Mouse (Mus musculus) heart, embryonic 11.5 days (tissue): ENCODE results near the gene Tspan11. TPM values are rescaled to one million over a fixed set of nuclear protein-coding genes. Genes with fewer than 3 reads are reported as not detected.

ENCODE experiments used
- ATAC-seq: fragments of 200-750 bp; cut with Nextera tagmentation; replicated peaks from 2 replicates; pipeline ENCODE4 v1.8.0; 2017; ENCODE audit warnings: moderate library complexity; ENCODE audit not compliant: insufficient number of reproducible peaks, low FRiP score, low TSS enrichment
- H3K27ac ChIP-seq: fragments of 300-500 bp; sonication (generic); 2 replicates; pipeline ENCODE4 v1.5.1; 2014; ENCODE audit warnings: mild to moderate bottlenecking, low read depth, low read length
- H3K27me3 ChIP-seq: fragments of 300-500 bp; sonication (generic); 2 replicates; pipeline ENCODE4 v1.6.1; 2014; ENCODE audit warnings: mild to moderate bottlenecking, low read length, mixed read lengths; ENCODE audit not compliant: control insufficient read depth, insufficient read depth
- H3K36me3 ChIP-seq: fragments of 300-500 bp; sonication (generic); 2 replicates; pipeline ENCODE4 v1.6.1; 2014; ENCODE audit warnings: mild to moderate bottlenecking, low read length, moderate library complexity, mixed read lengths; ENCODE audit not compliant: control insufficient read depth, insufficient read depth
- H3K4me1 ChIP-seq: fragments of 300-500 bp; sonication (generic); 2 replicates; pipeline ENCODE4 v1.6.1; 2014; ENCODE audit warnings: low read length; ENCODE audit not compliant: control insufficient read depth, insufficient read depth
- H3K4me2 ChIP-seq: fragments of 300-500 bp; sonication (generic); 2 replicates; pipeline ENCODE4 v1.6.1; 2014; ENCODE audit warnings: mild to moderate bottlenecking, moderate library complexity
- H3K4me3 ChIP-seq: fragments of 300-500 bp; sonication (generic); 2 replicates; pipeline ENCODE4 v1.5.1; 2014; ENCODE audit warnings: low read depth, low read length
- H3K9ac ChIP-seq: fragments of 300-500 bp; sonication (generic); 2 replicates; pipeline ENCODE4 v1.6.1; 2014; ENCODE audit warnings: mild to moderate bottlenecking, low read depth, low read length, moderate library complexity
- H3K9me3 ChIP-seq: fragments of 300-500 bp; sonication (generic); replicated peaks from 2 replicates; pipeline ENCODE4 v1.6.1; 2016; ENCODE audit warnings: low read length; ENCODE audit not compliant: control insufficient read depth
- WGBS: fragments of 180-500 bp; shearing (Covaris S2); extraction: QIAGEN DNeasy Blood & Tissue Kit; methylation state at CpG from one replicate; pipeline ENCODE4 v1.1.7; 2014; ENCODE audit not compliant: insufficient replicate concordance; 5-methylcytosine and 5-hydroxymethylcytosine counted together
- polyA plus RNA-seq: library from polyadenylated mRNA; unstranded; fragments of >200 nt; fragmentation: Nextera tagmentation; extraction: Ambion mirVana; gene quantifications from 2 replicates; pipeline ENCODE4 v1.2.1, GENCODE M21; 2014

Gene Tspan11
- polyA plus RNA-seq, 1 experiment from 2014 or later = 2.0 TPM

GRCm38 (mm10) chr6:127924750-127925149, 37.4 kb downstream of the Tspan11 start:
- 64% methylated on average over 6 of the region's 6 CpGs for WGBS
- no peak for ATAC-seq

GRCm38 (mm10) chr6:127925915-127926314, 38.5 kb downstream of the Tspan11 start:
- no peak overlapping the region for H3K9ac ChIP-seq
- H3K4me2 ChIP-seq = no peak overlapping the region
- no peak for ATAC-seq
- no peak overlapping the region for H3K27ac ChIP-seq
- H3K4me1 ChIP-seq = peaks cover 20% of the 10 kb centered on the region
- H3K4me3 ChIP-seq = no peak overlapping the region
- no peaks in the 10 kb centered on the region for H3K36me3 ChIP-seq
- 57% methylated on average over 9 of the region's 9 CpGs for WGBS
- peaks cover 14% of the 10 kb centered on the region for H3K27me3 ChIP-seq
- no peaks in the 10 kb centered on the region for H3K9me3 ChIP-seq

More at GRCm38 (mm10) chr6:127924750-127925149, 37.4 kb downstream of the Tspan11 start:
- Histone ChIP-seq H3K9ac (no peak overlapping the region), H3K36me3 (no peaks in the 10 kb centered on the region), H3K9me3 (no peaks in the 10 kb centered on the region), H3K27ac (no peak overlapping the region), H3K27me3 (peaks cover 14% of the 10 kb centered on the region), H3K4me3 (no peak overlapping the region), H3K4me2 (no peak overlapping the region), H3K4me1 (peaks cover 20% of the 10 kb centered on the region)

- WGBS = 56% methylated on average over 5 of the region's 5 CpGs
- Histone ChIP-seq H3K4me2 (no peak overlapping the region), H3K9me3 (no peaks in the 10 kb centered on the region), H3K27me3 (no peaks in the 10 kb centered on the region), H3K27ac (no peak overlapping the region), H3K4me3 (no peak overlapping the region), H3K36me3 (no peaks in the 10 kb centered on the region), H3K4me1 (peaks cover 25% of the 10 kb centered on the region), H3K9ac (no peak overlapping the region)
- no peak for ATAC-seq
Measured at GRCm38 (mm10) chr6:127928682-127929081, 41.3 kb downstream of the Tspan11 start.

DNA sequence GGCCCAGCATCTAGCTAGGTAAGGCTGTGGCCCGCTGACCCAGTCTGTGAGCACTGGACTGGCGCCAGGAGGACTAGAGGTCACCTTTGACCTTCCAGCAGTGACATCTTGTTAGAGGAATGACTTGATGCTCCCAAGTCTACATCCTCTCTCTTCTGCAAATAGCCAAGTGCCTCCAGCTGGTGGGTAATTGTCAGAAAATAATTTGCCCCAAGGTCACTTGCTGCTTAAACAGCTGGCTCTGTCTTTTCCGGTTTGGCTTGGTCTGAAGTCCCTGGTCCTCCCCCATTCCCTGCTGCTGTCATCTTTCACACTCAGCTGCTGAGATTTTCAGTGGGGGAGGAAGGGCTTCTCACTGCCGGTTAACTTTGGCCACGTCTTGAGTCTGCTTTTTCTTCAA, 45.3 kb downstream of the Tspan11 start:
- no peak for ATAC-seq
- Histone ChIP-seq H3K4me1 (peaks cover 15% of the 10 kb centered on the region), H3K4me3 (no peak overlapping the region), H3K27me3 (no peaks in the 10 kb centered on the region), H3K9me3 (no peaks in the 10 kb centered on the region), H3K9ac (no peak overlapping the region), H3K36me3 (no peaks in the 10 kb centered on the region), H3K27ac (no peak overlapping the region), H3K4me2 (no peak overlapping the region)
- 40% methylated on average over 5 of the region's 5 CpGs for WGBS

GRCm38 (mm10) chr6:127933841-127934240, 46.5 kb downstream of the Tspan11 start:
- Histone ChIP-seq H3K36me3 (no peaks in the 10 kb centered on the region), H3K9me3 (no peaks in the 10 kb centered on the region), H3K9ac (no peak overlapping the region), H3K4me3 (no peak overlapping the region), H3K4me2 (no peak overlapping the region), H3K4me1 (peaks cover 12% of the 10 kb centered on the region; the same call in 1 of the 2 replicates), H3K27me3 (no peaks in the 10 kb centered on the region), H3K27ac (no peak overlapping the region)
- ATAC-seq = no peak
- 90% methylated on average over 5 of the region's 5 CpGs for WGBS

DNA sequence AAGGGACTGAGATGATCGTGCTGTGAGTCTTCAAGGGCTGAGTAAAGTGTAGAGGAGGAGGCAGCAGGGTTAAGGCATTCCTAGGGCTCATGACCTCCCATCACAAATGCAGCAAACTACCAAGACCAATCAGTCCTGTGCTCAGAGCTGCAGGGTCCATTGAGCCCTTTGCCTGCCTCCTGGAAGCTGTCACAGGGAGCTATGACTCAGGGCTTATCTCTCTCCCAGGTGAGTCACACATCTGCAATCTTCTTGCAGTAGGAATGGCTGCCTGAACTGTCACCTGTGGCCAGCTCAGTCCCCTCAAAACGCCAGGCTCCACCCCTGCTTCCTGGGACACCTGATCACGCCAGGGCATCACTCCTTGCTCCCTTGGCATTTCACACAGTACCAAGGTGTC, 47.7 kb downstream of the Tspan11 start:
- Histone ChIP-seq H3K4me2 (no peak overlapping the region), H3K36me3 (no peaks in the 10 kb centered on the region), H3K27me3 (no peaks in the 10 kb centered on the region), H3K9ac (no peak overlapping the region), H3K4me1 (peaks cover 5% of the 10 kb centered on the region; the same call in 1 of the 2 replicates), H3K4me3 (no peak overlapping the region), H3K27ac (no peak overlapping the region), H3K9me3 (no peaks in the 10 kb centered on the region)
- ATAC-seq = no peak
- WGBS = 58% methylated on average over 3 of the region's 3 CpGs

DNA sequence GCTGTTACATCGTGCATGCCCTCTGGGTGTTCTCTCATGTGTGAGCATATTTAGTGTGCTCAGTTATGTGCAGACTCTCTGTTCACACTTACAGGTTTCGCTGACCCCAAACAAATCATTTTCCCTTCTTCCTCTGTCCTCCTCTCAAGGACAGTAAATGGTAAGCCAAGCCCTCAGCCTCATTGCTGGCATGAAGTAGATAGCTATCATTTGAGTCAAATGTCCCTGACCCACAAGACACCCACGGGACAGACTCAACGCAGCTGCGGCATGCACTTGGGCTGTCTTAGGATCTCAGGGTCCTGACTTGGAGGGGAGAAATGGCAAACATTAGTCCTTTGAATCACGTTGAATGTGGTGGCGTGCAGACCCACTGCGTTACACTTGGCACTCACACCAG, 55.0 kb downstream of the Tspan11 start:
- Histone ChIP-seq H3K9me3 (no peaks in the 10 kb centered on the region), H3K4me1 (no peaks in the 10 kb centered on the region), H3K36me3 (no peaks in the 10 kb centered on the region), H3K4me3 (no peak overlapping the region), H3K4me2 (no peak overlapping the region), H3K27ac (no peak overlapping the region), H3K27me3 (no peaks in the 10 kb centered on the region), H3K9ac (no peak overlapping the region)
- WGBS = 84% methylated on average over 8 of the region's 8 CpGs
- no peak for ATAC-seq

DNA sequence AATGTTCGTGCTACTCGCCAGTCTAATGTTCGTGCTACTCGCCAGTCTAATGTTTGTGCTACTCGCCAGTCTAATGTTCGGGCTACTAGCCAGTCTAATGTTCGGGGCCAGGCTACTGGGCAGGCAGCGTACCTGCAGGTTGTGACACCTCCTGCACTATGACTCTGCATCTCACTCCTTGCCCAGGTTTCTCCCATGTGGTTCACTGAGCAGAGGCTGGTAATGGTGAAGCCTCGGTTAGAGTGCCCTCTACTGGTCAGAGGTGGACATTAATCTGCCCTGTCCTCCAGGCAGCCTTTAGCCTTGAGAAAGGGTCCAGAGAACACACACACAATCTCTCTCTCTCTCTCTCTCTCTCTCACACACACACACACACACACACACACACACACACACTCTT, 58.3 kb downstream of the Tspan11 start:
- Histone ChIP-seq H3K36me3 (no peaks in the 10 kb centered on the region), H3K9me3 (no peaks in the 10 kb centered on the region), H3K4me3 (no peak overlapping the region), H3K9ac (no peak overlapping the region), H3K27me3 (no peaks in the 10 kb centered on the region), H3K4me1 (no peaks in the 10 kb centered on the region), H3K27ac (no peak overlapping the region), H3K4me2 (no peak overlapping the region)
- 0 out of 2 replicates have a peak, but pooled peaks have one; percentile 52 for ATAC-seq
- WGBS = 56% methylated on average over 9 of the region's 9 CpGs

DNA sequence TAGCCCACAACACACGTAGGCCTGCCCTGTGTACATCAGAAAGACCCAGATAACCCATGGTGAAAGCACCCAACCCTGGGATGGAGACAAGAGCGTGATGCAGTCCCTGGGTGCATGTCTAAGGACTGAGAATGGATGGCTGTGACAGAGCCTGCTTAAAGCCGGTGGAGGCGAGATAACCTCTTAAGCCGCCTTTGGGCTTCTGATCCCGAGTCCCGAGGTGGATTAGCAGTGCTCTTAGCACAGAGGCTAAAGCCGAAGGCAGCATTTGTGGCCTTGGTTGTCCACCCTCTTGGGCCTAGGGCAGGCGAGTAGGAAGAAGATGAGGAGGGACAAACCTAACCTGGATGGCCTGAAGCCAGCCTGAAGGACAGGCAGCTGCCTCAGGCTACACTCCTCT, 61.3 kb downstream of the Tspan11 start:
- 55% methylated on average over 9 of the region's 9 CpGs for WGBS
- no peak overlapping the region for H3K27ac ChIP-seq
- H3K9me3 ChIP-seq = no peaks in the 10 kb centered on the region
- H3K4me1 ChIP-seq = no peaks in the 10 kb centered on the region
- no peaks in the 10 kb centered on the region for H3K36me3 ChIP-seq
- no peak for ATAC-seq
- H3K4me2 ChIP-seq = no peak overlapping the region
- H3K4me3 ChIP-seq = no peak overlapping the region
- no peak overlapping the region for H3K9ac ChIP-seq
- no peaks in the 10 kb centered on the region for H3K27me3 ChIP-seq
